Mouse (Mus musculus) hindbrain, embryonic 10.5 days (tissue): Measurements from ENCODE around the gene Nup107. TPM values are rescaled to one million over a fixed set of nuclear protein-coding genes. Genes with fewer than 3 reads are reported as not detected.
"Not testable (repeated sequence)": the region's sequence is repeated elsewhere in the genome, so short reads cannot be mapped to it uniquely, and the experiment has no call there.

Source experiments
- DNase-seq: peaks from one replicate; pipeline ENCODE4 v3.0.0-alpha.2; 2017; ENCODE audit warnings: low spot score
- H3K27ac ChIP-seq: fragments of 300-500 bp; sonication (generic); 2 replicates; pipeline ENCODE4 v1.5.1; 2016; ENCODE audit warnings: mild to moderate bottlenecking, moderate library complexity
- H3K27me3 ChIP-seq: fragments of 300-500 bp; sonication (generic); 2 replicates; pipeline ENCODE4 v1.6.1; 2016; ENCODE audit warnings: mild to moderate bottlenecking; ENCODE audit not compliant: poor library complexity, insufficient read depth, severe bottlenecking
- H3K36me3 ChIP-seq: fragments of 300-500 bp; sonication (generic); 2 replicates; pipeline ENCODE4 v1.6.1; 2016; ENCODE audit warnings: mild to moderate bottlenecking, moderate library complexity
- H3K4me1 ChIP-seq: fragments of 300-500 bp; sonication (generic); replicated peaks from 2 replicates; pipeline ENCODE4 v1.6.1; 2016; ENCODE audit warnings: mild to moderate bottlenecking
- H3K4me3 ChIP-seq: fragments of 300-500 bp; sonication (generic); 2 replicates; pipeline ENCODE4 v1.5.1; 2016; ENCODE audit warnings: mild to moderate bottlenecking, moderate library complexity
- H3K9me3 ChIP-seq: fragments of 300-500 bp; sonication (generic); 2 replicates; pipeline ENCODE4 v1.6.1; 2016; ENCODE audit warnings: mild to moderate bottlenecking, moderate library complexity
- WGBS: fragments of 180-500 bp; shearing (Covaris S2); methylation state at CpG from one replicate; pipeline ENCODE4 v1.1.7; 2016; 5-methylcytosine and 5-hydroxymethylcytosine counted together
- polyA plus RNA-seq: library from polyadenylated mRNA; unstranded; fragments of >200 nt; fragmentation: Nextera tagmentation; extraction: Ambion mirVana; gene quantifications from 2 replicates; pipeline ENCODE4 v1.2.1, GENCODE M21; 2016

Nup107 gene
- polyA plus RNA-seq, 1 experiment from 2014 or later: 70.6 TPM

- WGBS: 96% methylated on average over 16 of the region's 16 CpGs
- no peak overlapping the region for H3K27ac ChIP-seq
- H3K9me3 ChIP-seq: no peaks in the 10 kb centered on the region
- no peaks in the 10 kb centered on the region for H3K4me1 ChIP-seq
- no peak overlapping the region for H3K4me3 ChIP-seq
- DNase-seq: no peak
- H3K27me3 ChIP-seq: no peaks in the 10 kb centered on the region
- H3K36me3 ChIP-seq: peaks cover 100% of the 10 kb centered on the region
Measured at GRCm38 (mm10) chr10:117763588-117764190, 28.8 kb downstream of the Nup107 start.

GRCm38 (mm10) chr10:117762966-117763365, 29.5 kb downstream of the Nup107 start:
- H3K27ac ChIP-seq: no peak overlapping the region
- 95% methylated on average over 12 of the region's 12 CpGs for WGBS
- no peak overlapping the region for H3K4me3 ChIP-seq
- peaks cover 100% of the 10 kb centered on the region for H3K36me3 ChIP-seq
- no peaks in the 10 kb centered on the region for H3K27me3 ChIP-seq
- no peaks in the 10 kb centered on the region for H3K4me1 ChIP-seq
- no peaks in the 10 kb centered on the region for H3K9me3 ChIP-seq
- no peak for DNase-seq

- peaks cover 100% of the 10 kb centered on the region for H3K36me3 ChIP-seq
- DNase-seq: no peak
- no peak overlapping the region for H3K27ac ChIP-seq
- no peaks in the 10 kb centered on the region for H3K27me3 ChIP-seq
- no peaks in the 10 kb centered on the region for H3K9me3 ChIP-seq
- H3K4me3 ChIP-seq: no peak overlapping the region
- 98% methylated on average over 2 of the region's 2 CpGs for WGBS
- H3K4me1 ChIP-seq: no peaks in the 10 kb centered on the region
Measured at GRCm38 (mm10) chr10:117762281-117762830, 30.1 kb downstream of the Nup107 start.

GRCm38 (mm10) chr10:117761551-117761950, 31.0 kb downstream of the Nup107 start:
- H3K27me3 ChIP-seq: no peaks in the 10 kb centered on the region
- no peak for DNase-seq
- no peak overlapping the region for H3K27ac ChIP-seq
- peaks cover 100% of the 10 kb centered on the region for H3K36me3 ChIP-seq
- no peaks in the 10 kb centered on the region for H3K9me3 ChIP-seq
- no peak overlapping the region for H3K4me3 ChIP-seq
- H3K4me1 ChIP-seq: no peaks in the 10 kb centered on the region
- WGBS: 93% methylated on average over 6 of the region's 6 CpGs

GRCm38 (mm10) chr10:117760831-117761335, 31.6 kb downstream of the Nup107 start:
- H3K9me3 ChIP-seq: no peaks in the 10 kb centered on the region
- H3K4me1 ChIP-seq: no peaks in the 10 kb centered on the region
- 96% methylated on average over 9 of the region's 9 CpGs for WGBS
- DNase-seq: no peak
- H3K4me3 ChIP-seq: no peak overlapping the region
- H3K36me3 ChIP-seq: peaks cover 100% of the 10 kb centered on the region
- no peak overlapping the region for H3K27ac ChIP-seq
- H3K27me3 ChIP-seq: no peaks in the 10 kb centered on the region

GRCm38 (mm10) chr10:117759844-117760630, 32.5 kb downstream of the Nup107 start:
- DNase-seq: no peak
- no peaks in the 10 kb centered on the region for H3K4me1 ChIP-seq
- no peaks in the 10 kb centered on the region for H3K27me3 ChIP-seq
- peaks cover 100% of the 10 kb centered on the region for H3K36me3 ChIP-seq
- 96% methylated on average over 10 of the region's 10 CpGs for WGBS
- no peaks in the 10 kb centered on the region for H3K9me3 ChIP-seq
- H3K27ac ChIP-seq: no peak overlapping the region
- H3K4me3 ChIP-seq: no peak overlapping the region

GRCm38 (mm10) chr10:117758749-117759727, 33.5 kb downstream of the Nup107 start:
- peaks cover 100% of the 10 kb centered on the region for H3K36me3 ChIP-seq
- H3K9me3 ChIP-seq: no peaks in the 10 kb centered on the region
- 92% methylated on average over 18 of the region's 18 CpGs for WGBS
- H3K4me1 ChIP-seq: no peaks in the 10 kb centered on the region
- no peak overlapping the region for H3K27ac ChIP-seq
- no peaks in the 10 kb centered on the region for H3K27me3 ChIP-seq
- H3K4me3 ChIP-seq: no peak overlapping the region
- no peak for DNase-seq

GRCm38 (mm10) chr10:117758344-117758743, 34.2 kb downstream of the Nup107 start:
- 94% methylated on average over 3 of the region's 3 CpGs for WGBS
- peaks cover 98% of the 10 kb centered on the region for H3K36me3 ChIP-seq
- not testable (repeated sequence) for H3K27me3 ChIP-seq, H3K4me1 ChIP-seq, H3K27ac ChIP-seq, H3K9me3 ChIP-seq, DNase-seq, H3K4me3 ChIP-seq

- Histone ChIP-seq H3K27me3 (no peaks in the 10 kb centered on the region), H3K27ac (no peak overlapping the region), H3K4me3 (no peak overlapping the region), H3K36me3 (peaks cover 98% of the 10 kb centered on the region), H3K9me3 (no peaks in the 10 kb centered on the region), H3K4me1 (no peaks in the 10 kb centered on the region)
- DNase-seq: no peak
- WGBS: 95% methylated on average over 7 of the region's 7 CpGs
Measured at GRCm38 (mm10) chr10:117757796-117758342, 34.6 kb downstream of the Nup107 start.

GRCm38 (mm10) chr10:117757259-117757658, 35.2 kb downstream of the Nup107 start:
- WGBS: 91% methylated on average over 1 of the region's 1 CpGs
- no peak overlapping the region for H3K27ac ChIP-seq
- no peak overlapping the region for H3K4me3 ChIP-seq
- H3K27me3 ChIP-seq: no peaks in the 10 kb centered on the region
- no peak for DNase-seq
- H3K4me1 ChIP-seq: no peaks in the 10 kb centered on the region
- no peaks in the 10 kb centered on the region for H3K9me3 ChIP-seq
- H3K36me3 ChIP-seq: peaks cover 98% of the 10 kb centered on the region

- WGBS: 95% methylated on average over 5 of the region's 5 CpGs
- Histone ChIP-seq H3K36me3 (peaks cover 98% of the 10 kb centered on the region), H3K27me3 (no peaks in the 10 kb centered on the region), H3K27ac (no peak overlapping the region), H3K4me3 (no peak overlapping the region), H3K9me3 (no peaks in the 10 kb centered on the region), H3K4me1 (no peaks in the 10 kb centered on the region)
- DNase-seq: no peak
Measured at GRCm38 (mm10) chr10:117756784-117757183, 35.7 kb downstream of the Nup107 start.

GRCm38 (mm10) chr10:117755799-117756467, 36.6 kb downstream of the Nup107 start:
- H3K4me1 ChIP-seq: no peaks in the 10 kb centered on the region
- WGBS: 94% methylated on average over 11 of the region's 11 CpGs
- peaks cover 98% of the 10 kb centered on the region for H3K36me3 ChIP-seq
- no peak overlapping the region for H3K4me3 ChIP-seq
- DNase-seq: no peak
- no peaks in the 10 kb centered on the region for H3K9me3 ChIP-seq
- H3K27ac ChIP-seq: no peak overlapping the region
- no peaks in the 10 kb centered on the region for H3K27me3 ChIP-seq
